Comparison of ENCODE assay signal across 22 mouse cellular contexts in genomic region chr10:100003797-100004196, GRCm38 (mm10). TPM values are rescaled to one million over a fixed set of nuclear protein-coding genes. Genes with fewer than 3 reads are reported as not detected.
A peak's percentile ranks its signal among the peaks of the same experiment; 100 is the strongest.
DNase-seq lines count a peak whose midpoint lies in the region; ATAC-seq and TF ChIP-seq lines count a peak whose summit lies in the region.
"Had no signal": no experiment of that assay in that cellular context is flagged by ENCODE, and none has a peak within 500 bp of the region (broad histone marks: within the 10 kb centered on the region; RNA-seq: fewer than 3 reads in every experiment).

No protein-coding gene starts in this region.

- ATAC-seq in heart, embryonic 11.5 days (replicated peaks; ENCODE audit: insufficient number of reproducible peaks, low FRiP score, low TSS enrichment): no peak
- peak; percentile 54; the same call in 1 of the 2 replicates for ATAC-seq in midbrain, embryonic 15.5 days (replicated peaks)
- no peak for ATAC-seq in midbrain, embryonic 11.5 days (ENCODE audit: low FRiP score)
- no peak for ATAC-seq in hindbrain, embryonic 11.5 days (ENCODE audit: low FRiP score)
- ATAC-seq: activated CD4-positive, CD25-positive, alpha-beta regulatory T cell, adult 4 months; CD4-positive, CD25-positive, alpha-beta regulatory T cell, adult 4 months; Patski had no signal

- H3K36me3 ChIP-seq in heart, embryonic 11.5 days (ENCODE audit: control insufficient read depth, insufficient read depth, low read length): no peaks in the 10 kb centered on the region
- H3K36me3 ChIP-seq in midbrain, embryonic 15.5 days (replicated peaks): no peaks in the 10 kb centered on the region
- H3K36me3 ChIP-seq in midbrain, embryonic 11.5 days (ENCODE audit: control insufficient read depth, insufficient read depth, low read length): no peaks in the 10 kb centered on the region
- no peaks in the 10 kb centered on the region for H3K36me3 ChIP-seq in hindbrain, embryonic 11.5 days (ENCODE audit: control insufficient read depth, insufficient read depth, low read length)
- H3K36me3 ChIP-seq: G1E had no signal

- no peak overlapping the region for H3K27ac ChIP-seq in heart, embryonic 11.5 days (ENCODE audit: low read depth, low read length)
- no peak overlapping the region for H3K27ac ChIP-seq in midbrain, embryonic 15.5 days
- H3K27ac ChIP-seq in midbrain, embryonic 11.5 days (ENCODE audit: low read depth, low read length): no peak overlapping the region
- no peak overlapping the region for H3K27ac ChIP-seq in hindbrain, embryonic 11.5 days (ENCODE audit: low read depth, low read length)

- peak; percentile 73 for DNase-seq in heart, adult 11 months
- no peak for DNase-seq in midbrain, embryonic 11.5 days (ENCODE audit: low spot score, missing footprints)
- DNase-seq in brain, embryonic 14.5 days (ENCODE audit: low read depth): peak; percentile 8
- DNase-seq in hindbrain, embryonic 11.5 days (ENCODE audit: low spot score): no peak
- DNase-seq: adrenal gland, adult 2 months; adrenal gland, adult 8-10 months; adrenal gland, postnatal 10 days; adrenal gland, postnatal 14 days; adrenal gland, postnatal 25 days; adrenal gland, postnatal 36 days; B cell, adult 2 months; cerebellum, adult 11 months; cerebellum, adult 11-12 months; cerebellum, adult 18-20 months; cerebellum, adult 2 months had no signal

- no peak overlapping the region for H3K4me3 ChIP-seq in heart, embryonic 11.5 days (ENCODE audit: low read depth, low read length)
- no peak overlapping the region for H3K4me3 ChIP-seq in midbrain, embryonic 15.5 days
- H3K4me3 ChIP-seq in midbrain, embryonic 11.5 days (ENCODE audit: low read depth, low read length): no peak overlapping the region
- no peak overlapping the region for H3K4me3 ChIP-seq in hindbrain, embryonic 11.5 days (ENCODE audit: low read depth, low read length)

- no peaks in the 10 kb centered on the region for H3K9me3 ChIP-seq in heart, embryonic 11.5 days (replicated peaks; ENCODE audit: control insufficient read depth, low read length)
- no peaks in the 10 kb centered on the region for H3K9me3 ChIP-seq in midbrain, embryonic 15.5 days
- no peaks in the 10 kb centered on the region for H3K9me3 ChIP-seq in midbrain, embryonic 11.5 days (ENCODE audit: control insufficient read depth, low read length)
- H3K9me3 ChIP-seq in hindbrain, embryonic 11.5 days (ENCODE audit: control insufficient read depth, low read length): no peaks in the 10 kb centered on the region

- H3K4me2 ChIP-seq in heart, embryonic 11.5 days: no peak overlapping the region
- H3K4me2 ChIP-seq in midbrain, embryonic 15.5 days: no peak overlapping the region
- no peak overlapping the region for H3K4me2 ChIP-seq in midbrain, embryonic 11.5 days
- no peak overlapping the region for H3K4me2 ChIP-seq in hindbrain, embryonic 11.5 days (replicated peaks; ENCODE audit: low read depth, low read length)

- 88% methylated on average over 4 of the region's 4 CpGs for WGBS in heart, embryonic 11.5 days (ENCODE audit: insufficient replicate concordance)
- WGBS in midbrain, embryonic 15.5 days: 68% methylated on average over 4 of the region's 4 CpGs
- WGBS in midbrain, embryonic 11.5 days: 79% methylated on average over 4 of the region's 4 CpGs
- 88% methylated on average over 4 of the region's 4 CpGs for WGBS in hindbrain, embryonic 11.5 days

- TF ChIP-seq POLR2A in brain, embryonic 14.5 days (IDR thresholded peaks at IDR 0.05; ENCODE audit: borderline replicate concordance, extremely low read depth, insufficient read depth, insufficient read length, poor library complexity, severe bottlenecking): no peak

- no peaks in the 10 kb centered on the region for H3K27me3 ChIP-seq in heart, embryonic 11.5 days (ENCODE audit: control insufficient read depth, insufficient read depth, low read length)
- H3K27me3 ChIP-seq in midbrain, embryonic 15.5 days (replicated peaks): 0 out of 2 replicates have a peak, but pooled peaks cover 5% of the 10 kb centered on the region
- H3K27me3 ChIP-seq in midbrain, embryonic 11.5 days (ENCODE audit: control insufficient read depth, insufficient read depth, low read length): no peaks in the 10 kb centered on the region; the same call in 1 of the 2 replicates
- no peaks in the 10 kb centered on the region for H3K27me3 ChIP-seq in hindbrain, embryonic 11.5 days (ENCODE audit: control insufficient read depth, insufficient read depth, low read length)
- H3K27me3 ChIP-seq: CH12.LX, Patski had no signal

- TF ChIP-seq CTCF in brain, embryonic 14.5 days (IDR thresholded peaks at IDR 0.05; ENCODE audit: borderline replicate concordance, extremely low read depth, insufficient read depth, insufficient read length): no peak

- no peaks in the 10 kb centered on the region for H3K4me1 ChIP-seq in heart, embryonic 11.5 days (ENCODE audit: control insufficient read depth, insufficient read depth, low read length)
- no peaks in the 10 kb centered on the region for H3K4me1 ChIP-seq in midbrain, embryonic 15.5 days
- no peaks in the 10 kb centered on the region for H3K4me1 ChIP-seq in midbrain, embryonic 11.5 days (ENCODE audit: control insufficient read depth, insufficient read depth, low read length)
- no peaks in the 10 kb centered on the region for H3K4me1 ChIP-seq in hindbrain, embryonic 11.5 days (replicated peaks; ENCODE audit: control insufficient read depth, insufficient read depth, low read length)

- no peak overlapping the region for H3K9ac ChIP-seq in heart, embryonic 11.5 days (ENCODE audit: low read depth, low read length)
- H3K9ac ChIP-seq in midbrain, embryonic 15.5 days: no peak overlapping the region
- H3K9ac ChIP-seq in midbrain, embryonic 11.5 days (ENCODE audit: low read length): no peak overlapping the region
- no peak overlapping the region for H3K9ac ChIP-seq in hindbrain, embryonic 11.5 days (ENCODE audit: low read depth, low read length)

RNA-seq across cellular contexts. Expression of gene Kitl, which starts 11.6 kb away (rescaled TPM):
- polyA plus RNA-seq in heart, embryonic 11.5 days (2014; fragmentation: Nextera tagmentation; extraction: Ambion mirVana): 15.2 and 21.5 TPM in 2 replicates
- 33.4 and 44.8 TPM in 2 replicates for polyA plus RNA-seq in midbrain, embryonic 15.5 days (2015; fragmentation: Nextera tagmentation; extraction: Ambion mirVana)
- polyA plus RNA-seq in midbrain, embryonic 11.5 days (2014; fragmentation: Nextera tagmentation; extraction: Ambion mirVana): 12.8 and 13.7 TPM in 2 replicates
- polyA plus RNA-seq in brain, embryonic 14.5 days (2012; rRNA removed): 21.3 and 26.7 TPM in 2 replicates
- polyA plus RNA-seq in hindbrain, embryonic 11.5 days (2014; fragmentation: Nextera tagmentation; extraction: Ambion mirVana): 18.0 and 20.9 TPM in 2 replicates
- polyA plus RNA-seq: G1E had no signal

Comparison
In these comparisons a context has a peak if more than half of its experiments do, and no peak if none do; other contexts are left out.
1. DNase-seq: peak in heart, adult 11 months (single experiment) and brain, embryonic 14.5 days (single experiment); none in midbrain, embryonic 11.5 days (single experiment) and hindbrain, embryonic 11.5 days (single experiment).